Mouse (Mus musculus) kidney, embryonic 14.5 days (tissue): ENCODE data around the gene Nr2c2. TPM values are rescaled to one million over a fixed set of nuclear protein-coding genes. Genes with fewer than 3 reads are reported as not detected.
"Not testable (repeated sequence)": the region's sequence is repeated elsewhere in the genome, so short reads cannot be mapped to it uniquely, and the experiment has no call there.

ENCODE experiments used
- ATAC-seq: fragments of 200-750 bp; cut with Nextera tagmentation; 2 replicates; pipeline ENCODE4 v1.8.0; 2017; ENCODE audit warnings: moderate number of reproducible peaks, mild to moderate bottlenecking, moderate TSS enrichment, moderate library complexity; ENCODE audit not compliant: low FRiP score, low TSS enrichment
- H3K27ac ChIP-seq: fragments of 300-500 bp; sonication (generic); 2 replicates; pipeline ENCODE4 v1.5.1; 2014; ENCODE audit warnings: low read depth, mild to moderate bottlenecking, low read length, moderate library complexity, mixed read lengths
- H3K27me3 ChIP-seq: fragments of 300-500 bp; sonication (generic); 2 replicates; pipeline ENCODE4 v1.6.1; 2014; ENCODE audit warnings: mild to moderate bottlenecking, low read length; ENCODE audit not compliant: control insufficient read depth, insufficient read depth
- H3K36me3 ChIP-seq: fragments of 300-500 bp; sonication (generic); 2 replicates; pipeline ENCODE4 v1.6.1; 2014; ENCODE audit warnings: low read length, mixed read lengths; ENCODE audit not compliant: control insufficient read depth, insufficient read depth
- H3K4me1 ChIP-seq: fragments of 300-500 bp; sonication (generic); 2 replicates; pipeline ENCODE4 v1.6.1; 2014; ENCODE audit warnings: low read length, mixed read lengths; ENCODE audit not compliant: control insufficient read depth, insufficient read depth
- H3K4me2 ChIP-seq: fragments of 300-500 bp; sonication (generic); replicated peaks from 2 replicates; pipeline ENCODE4 v1.6.1; 2014; ENCODE audit warnings: low read depth, mild to moderate bottlenecking, low read length
- H3K4me3 ChIP-seq: fragments of 300-500 bp; sonication (generic); 2 replicates; pipeline ENCODE4 v1.5.1; 2014; ENCODE audit warnings: mild to moderate bottlenecking, low read length
- H3K9ac ChIP-seq: fragments of 300-500 bp; sonication (generic); 2 replicates; pipeline ENCODE4 v1.6.1; 2014; ENCODE audit warnings: low read depth, mild to moderate bottlenecking, low read length, moderate library complexity
- H3K9me3 ChIP-seq: fragments of 300-500 bp; sonication (generic); 2 replicates; pipeline ENCODE4 v1.6.1; 2016; ENCODE audit warnings: low read length; ENCODE audit not compliant: control insufficient read depth
- WGBS: fragments of 180-500 bp; shearing (Covaris S2); extraction: QIAGEN DNeasy Blood & Tissue Kit; methylation state at CpG from one replicate; pipeline ENCODE4 v1.1.7; 2014; 5-methylcytosine and 5-hydroxymethylcytosine counted together
- polyA plus RNA-seq: library from polyadenylated mRNA; unstranded; fragments of >200 nt; fragmentation: Nextera tagmentation; extraction: Ambion mirVana; gene quantifications from 2 replicates; pipeline ENCODE4 v1.2.1, GENCODE M21; 2014

Gene Nr2c2
- polyA plus RNA-seq, 1 experiment from 2014 or later: 25.4 TPM

DNA sequence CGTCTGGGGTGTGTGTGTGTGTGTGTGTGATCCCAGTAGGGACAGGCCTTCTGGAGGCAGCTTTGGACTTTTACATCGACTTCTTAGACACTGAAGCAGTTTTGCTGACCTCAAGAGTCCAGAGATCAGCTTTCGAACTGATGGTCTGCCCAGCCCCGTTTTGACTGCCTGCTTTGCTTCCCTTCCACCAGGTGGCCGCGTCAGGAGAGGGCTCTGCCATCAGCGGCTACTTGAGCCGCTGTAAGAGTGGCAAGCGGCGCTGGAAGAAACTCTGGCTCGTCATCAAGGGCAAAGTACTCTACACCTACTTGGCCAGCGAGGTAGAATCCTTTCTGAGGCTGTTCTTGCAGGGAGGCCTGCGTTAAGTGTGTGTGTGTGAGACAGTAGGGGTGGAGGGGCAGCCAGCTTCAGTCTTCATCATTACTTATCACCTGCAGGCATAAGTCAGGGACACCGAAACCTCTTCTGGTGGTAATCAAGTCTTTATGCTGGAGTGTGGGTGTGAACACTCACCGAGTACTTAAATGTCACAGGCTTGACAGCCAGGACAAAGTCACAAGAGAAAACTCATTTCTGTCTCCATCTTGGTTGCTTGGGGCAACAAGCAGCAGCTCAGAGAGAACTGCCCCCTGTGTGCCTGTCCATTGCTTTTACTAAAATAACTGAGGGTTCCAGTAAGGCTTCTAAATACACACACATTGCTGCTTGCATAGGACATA lies 19.9 kb upstream of the Nr2c2 start:
- no peaks in the 10 kb centered on the region for H3K27me3 ChIP-seq
- 39% methylated on average over 15 of the region's 15 CpGs for WGBS
- ATAC-seq: no peak

DNA sequence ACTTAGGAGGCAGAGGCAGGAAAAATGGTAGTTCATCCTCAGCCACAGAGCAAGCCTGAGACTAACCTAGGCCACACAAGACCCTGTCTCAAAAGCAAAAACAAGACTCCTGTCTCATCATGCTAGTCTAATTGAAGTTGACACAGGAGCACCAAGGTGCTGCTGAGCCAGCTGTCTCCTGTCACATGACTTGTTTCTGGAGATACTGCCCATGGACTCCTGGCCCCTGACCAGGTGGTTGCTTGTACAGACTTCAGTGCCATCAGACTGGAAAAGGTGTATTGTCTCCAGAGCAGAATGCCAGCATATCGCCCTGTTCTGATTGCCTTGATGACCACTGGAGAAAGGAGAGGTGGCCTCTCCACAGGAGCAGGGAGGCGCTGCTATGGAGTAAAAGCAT lies 10.5 kb upstream of the Nr2c2 start:
- H3K9me3 ChIP-seq: no peaks in the 10 kb centered on the region
- ATAC-seq: no peak
- H3K27me3 ChIP-seq: no peaks in the 10 kb centered on the region
- H3K4me1 ChIP-seq: no peaks in the 10 kb centered on the region
- H3K36me3 ChIP-seq: no peaks in the 10 kb centered on the region
- no peak overlapping the region for H3K4me2 ChIP-seq
- no peak overlapping the region for H3K4me3 ChIP-seq
- H3K27ac ChIP-seq: no peak overlapping the region
- WGBS: 97% methylated on average over 2 of the region's 2 CpGs
- H3K9ac ChIP-seq: no peak overlapping the region

More for the DNA sequence above, 19.9 kb upstream of the Nr2c2 start:
- Histone ChIP-seq H3K4me1 (no peaks in the 10 kb centered on the region), H3K9ac (no peak overlapping the region), H3K36me3 (no peaks in the 10 kb centered on the region), H3K27ac (no peak overlapping the region), H3K4me2 (no peak overlapping the region), H3K9me3 (no peaks in the 10 kb centered on the region), H3K4me3 (no peak overlapping the region)

DNA sequence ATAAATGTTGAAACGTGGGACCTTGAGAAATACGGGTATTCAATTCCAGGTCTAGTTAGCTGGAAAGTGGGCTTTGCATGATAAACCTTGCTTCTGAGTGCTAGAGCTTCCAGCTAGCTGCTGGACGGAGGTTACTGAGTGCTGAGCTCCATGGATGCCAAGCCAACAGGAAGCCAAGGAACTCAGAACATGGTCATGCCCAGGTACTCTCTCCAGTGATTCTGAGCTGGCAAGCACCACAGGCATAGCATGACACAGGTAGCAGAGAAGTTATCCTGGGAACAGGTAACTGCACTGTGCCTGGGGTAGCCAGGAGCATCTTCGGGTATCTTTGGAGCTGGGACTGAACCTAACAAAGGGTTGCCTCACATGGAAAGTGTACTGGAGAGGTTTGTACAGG lies 8.4 kb upstream of the Nr2c2 start:
- WGBS: 88% methylated on average over 4 of the region's 4 CpGs
- Histone ChIP-seq H3K4me2 (no peak overlapping the region), H3K9me3 (no peaks in the 10 kb centered on the region), H3K27me3 (no peaks in the 10 kb centered on the region), H3K9ac (no peak overlapping the region), H3K4me3 (no peak overlapping the region), H3K4me1 (no peaks in the 10 kb centered on the region), H3K36me3 (no peaks in the 10 kb centered on the region), H3K27ac (no peak overlapping the region)
- no peak for ATAC-seq

DNA sequence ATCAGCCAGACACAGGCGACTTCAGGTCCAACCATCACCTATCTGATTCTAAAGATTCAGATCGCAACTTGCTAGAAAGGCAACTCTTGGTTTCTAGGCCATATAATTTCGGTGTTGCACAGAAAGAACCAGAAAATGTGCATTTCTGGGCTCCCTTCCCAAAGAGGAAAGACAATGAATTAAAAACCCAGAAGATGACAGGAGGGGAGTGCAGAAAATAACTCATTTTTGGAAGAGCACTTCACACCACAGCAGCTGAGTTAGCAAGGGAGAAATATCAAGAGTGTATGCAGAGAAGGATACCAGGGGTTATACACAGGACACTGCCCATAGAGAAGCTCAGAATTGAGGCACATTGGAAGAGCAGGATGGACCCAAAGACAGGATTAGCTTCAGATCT lies 6.3 kb upstream of the Nr2c2 start:
- no peaks in the 10 kb centered on the region for H3K9me3 ChIP-seq
- no peaks in the 10 kb centered on the region for H3K36me3 ChIP-seq
- 75% methylated on average over 3 of the region's 3 CpGs for WGBS
- H3K27me3 ChIP-seq: no peaks in the 10 kb centered on the region
- H3K27ac ChIP-seq: no peak overlapping the region
- no peak overlapping the region for H3K4me2 ChIP-seq
- H3K9ac ChIP-seq: no peak overlapping the region
- ATAC-seq: no peak
- H3K4me1 ChIP-seq: peaks cover under 1% of the 10 kb centered on the region; the same call in 1 of the 2 replicates
- H3K4me3 ChIP-seq: no peak overlapping the region

DNA sequence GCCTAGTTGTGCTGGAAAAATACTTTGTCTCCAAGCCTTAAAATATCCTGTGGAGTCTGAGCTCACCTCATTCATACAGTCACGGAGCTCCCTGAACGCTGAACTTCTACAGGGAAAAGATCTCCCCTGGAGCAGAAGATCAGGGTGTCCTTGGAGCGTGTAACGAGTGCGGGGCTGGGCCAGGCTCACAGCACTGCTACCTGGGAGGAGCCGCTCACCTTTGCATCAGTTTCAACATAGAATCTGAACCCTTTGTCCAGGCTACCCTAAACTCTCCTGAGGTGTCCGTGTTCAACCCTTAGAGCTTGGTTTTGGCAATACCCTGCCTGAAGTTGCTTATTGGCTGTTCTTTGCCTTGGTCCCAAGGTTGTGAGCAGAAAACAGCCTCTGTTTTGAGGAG lies 2.0 kb upstream of the Nr2c2 start:
- WGBS: 89% methylated on average over 7 of the region's 7 CpGs

DNA sequence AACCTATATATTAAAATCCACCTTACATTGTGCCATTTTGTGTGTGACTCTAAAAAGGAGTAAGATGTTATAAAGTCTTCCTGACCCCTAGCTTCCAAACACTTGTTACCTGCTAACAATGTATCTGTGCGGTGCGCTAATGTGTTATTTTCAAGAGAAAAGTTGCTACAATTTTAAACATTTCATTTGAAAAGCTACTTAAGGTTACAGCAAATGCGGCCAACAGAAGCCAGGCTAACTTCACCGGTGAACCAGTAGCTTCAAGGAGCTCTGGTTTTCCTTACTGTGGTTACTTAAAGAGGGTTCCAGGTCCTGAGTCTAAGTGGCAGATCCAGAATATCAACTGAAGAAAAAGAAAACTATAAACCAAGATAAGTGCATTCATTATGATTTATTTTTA lies 1.2 kb upstream of the Nr2c2 start:
- Histone ChIP-seq H3K27me3 (no peaks in the 10 kb centered on the region), H3K27ac (no peak overlapping the region), H3K4me2 (peak overlapping the region; percentile 79), H3K9me3 (no peaks in the 10 kb centered on the region), H3K4me3 (no peak overlapping the region), H3K36me3 (no peaks in the 10 kb centered on the region), H3K9ac (peak overlapping the region; percentile 99; the same call in 1 of the 2 replicates), H3K4me1 (peaks cover 30% of the 10 kb centered on the region)
- ATAC-seq: no peak
- WGBS: 95% methylated on average over 4 of the region's 4 CpGs

More for the DNA sequence above, 2.0 kb upstream of the Nr2c2 start:
- peaks cover 24% of the 10 kb centered on the region for H3K4me1 ChIP-seq
- not testable (repeated sequence) for H3K4me3 ChIP-seq, ATAC-seq, H3K4me2 ChIP-seq, H3K27ac ChIP-seq, H3K9me3 ChIP-seq, H3K27me3 ChIP-seq, H3K36me3 ChIP-seq, H3K9ac ChIP-seq

DNA sequence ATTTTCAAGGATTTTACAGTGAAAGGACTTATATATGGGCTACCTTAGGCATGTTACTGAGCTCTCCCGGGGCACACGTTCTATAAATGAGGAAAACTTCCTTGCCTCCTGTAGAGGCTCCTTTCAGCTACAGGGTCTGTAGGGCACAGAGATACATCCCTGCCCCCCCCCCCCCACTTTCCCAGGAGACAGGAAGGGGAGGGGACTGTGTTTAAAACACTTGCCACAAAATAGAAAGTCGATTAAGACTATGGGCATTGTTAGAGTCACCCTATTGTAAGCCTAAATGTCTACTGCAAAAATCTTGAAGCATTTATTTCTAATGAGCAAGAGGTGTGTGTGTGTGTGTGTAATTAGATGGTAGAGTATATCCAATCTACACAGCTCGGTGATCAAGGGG lies 693 bp upstream of the Nr2c2 start:
- Histone ChIP-seq H3K4me3 (peak overlapping the region; percentile 95), H3K36me3 (no peaks in the 10 kb centered on the region), H3K27ac (peak overlapping the region; percentile 100), H3K4me2 (peak overlapping the region; percentile 79), H3K27me3 (no peaks in the 10 kb centered on the region), H3K9ac (peak overlapping the region; percentile 99; the same call in 1 of the 2 replicates), H3K9me3 (no peaks in the 10 kb centered on the region), H3K4me1 (peaks cover 30% of the 10 kb centered on the region)
- 4% methylated on average over 4 of the region's 4 CpGs for WGBS
- ATAC-seq: no peak

DNA sequence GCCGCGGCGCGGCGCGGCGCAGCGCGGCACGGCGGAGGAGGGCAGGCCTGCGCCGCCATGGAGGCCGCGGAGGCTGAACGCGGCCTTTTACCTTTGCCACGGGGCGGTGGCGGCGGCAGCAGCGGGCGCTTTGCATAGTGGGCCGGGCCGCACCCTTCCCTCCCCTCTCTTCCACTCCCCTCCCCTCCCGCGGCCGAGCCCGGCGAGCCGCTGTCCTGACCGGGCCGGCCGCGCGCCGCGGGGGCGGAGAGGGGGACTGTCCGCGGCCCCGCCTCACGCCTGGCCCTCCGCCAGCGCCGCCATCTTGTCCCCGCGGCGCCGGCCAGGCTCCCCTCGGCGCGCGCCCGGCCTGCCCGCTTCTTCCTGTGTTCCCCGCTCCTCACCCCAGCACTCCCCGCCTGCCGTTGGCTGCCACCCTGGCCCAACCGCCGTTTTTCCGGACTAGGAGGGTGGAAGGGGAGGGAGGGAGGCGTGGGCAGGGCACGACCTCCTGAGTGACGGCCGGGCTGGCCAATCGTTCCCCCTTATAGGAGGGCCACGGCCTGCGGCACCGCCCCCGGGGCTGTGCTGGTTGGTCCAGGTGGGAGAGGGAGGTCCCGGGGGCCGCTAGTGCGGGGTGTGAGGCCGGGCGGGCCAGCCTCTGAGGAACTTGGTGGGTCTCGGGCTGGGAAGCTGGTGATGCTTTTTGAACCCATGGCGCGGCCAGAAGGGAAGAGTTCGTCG lies 738 bp downstream of the Nr2c2 start:
- Histone ChIP-seq H3K4me2 (peak overlapping the region; percentile 79), H3K36me3 (no peaks in the 10 kb centered on the region), H3K9ac (peak overlapping the region; percentile 99), H3K9me3 (no peaks in the 10 kb centered on the region), H3K27me3 (no peaks in the 10 kb centered on the region), H3K27ac (peak overlapping the region; percentile 100), H3K4me1 (peaks cover 33% of the 10 kb centered on the region), H3K4me3 (peak overlapping the region; percentile 95)
- ATAC-seq: peak; percentile 98
- 1% methylated on average over 65 of the region's 81 CpGs for whole genome bisulfite sequencing

DNA sequence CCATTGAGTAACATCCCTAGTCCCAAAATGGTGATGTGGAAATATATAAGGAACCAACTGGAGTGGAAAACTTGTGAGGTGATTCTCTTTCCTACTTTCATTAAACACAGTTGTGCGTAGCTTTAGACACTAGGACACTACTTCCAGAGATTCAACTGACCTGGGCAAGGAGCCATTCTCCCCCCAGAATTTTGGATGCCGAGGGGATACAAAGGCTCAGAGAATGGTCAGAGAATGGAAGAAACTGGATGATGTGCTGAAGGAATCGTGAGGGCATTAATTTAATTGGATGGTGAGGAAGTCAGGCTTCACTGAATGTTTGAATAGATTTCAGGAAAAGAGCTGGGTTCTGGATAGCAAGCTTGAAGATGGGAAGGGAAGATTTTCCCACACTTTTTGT lies 1.5 kb downstream of the Nr2c2 start:
- Histone ChIP-seq H3K4me2 (peak overlapping the region; percentile 79), H3K9me3 (no peaks in the 10 kb centered on the region), H3K4me1 (peaks cover 33% of the 10 kb centered on the region), H3K27ac (peak overlapping the region; percentile 100), H3K4me3 (peak overlapping the region; percentile 95), H3K27me3 (no peaks in the 10 kb centered on the region), H3K36me3 (no peaks in the 10 kb centered on the region), H3K9ac (peak overlapping the region; percentile 99)
- ATAC-seq: no peak
- 25% methylated on average over 3 of the region's 3 CpGs for WGBS
